Mouse (Mus musculus) ovary, postnatal 10 days (tissue): ENCODE measurements around the gene Chchd3.

Experiments
- DNase-seq: peaks from one replicate; pipeline ENCODE4 v3.0.0; 2022; ENCODE audit warnings: low spot score

The Chchd3 gene

DNA sequence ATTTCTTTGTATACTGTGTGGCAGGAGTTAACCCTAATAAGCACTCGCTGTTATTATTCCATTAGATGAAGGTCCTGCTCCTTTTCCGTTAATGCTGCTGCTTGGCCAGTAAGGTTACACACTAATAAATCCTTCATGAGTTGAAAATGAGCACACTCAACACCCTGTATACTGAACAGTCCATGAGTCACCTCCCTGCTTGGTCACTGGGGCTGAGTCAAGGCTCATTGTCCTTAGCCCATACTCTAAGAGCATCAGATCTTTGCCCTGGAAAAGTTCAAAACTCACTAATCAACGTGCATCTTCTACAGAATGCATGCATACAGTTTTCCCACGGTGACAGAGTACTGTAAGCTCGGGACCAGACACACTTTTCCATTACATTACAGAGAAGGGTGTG, 124.5 kb downstream of the Chchd3 start:
- DNase-seq: no peak

DNA sequence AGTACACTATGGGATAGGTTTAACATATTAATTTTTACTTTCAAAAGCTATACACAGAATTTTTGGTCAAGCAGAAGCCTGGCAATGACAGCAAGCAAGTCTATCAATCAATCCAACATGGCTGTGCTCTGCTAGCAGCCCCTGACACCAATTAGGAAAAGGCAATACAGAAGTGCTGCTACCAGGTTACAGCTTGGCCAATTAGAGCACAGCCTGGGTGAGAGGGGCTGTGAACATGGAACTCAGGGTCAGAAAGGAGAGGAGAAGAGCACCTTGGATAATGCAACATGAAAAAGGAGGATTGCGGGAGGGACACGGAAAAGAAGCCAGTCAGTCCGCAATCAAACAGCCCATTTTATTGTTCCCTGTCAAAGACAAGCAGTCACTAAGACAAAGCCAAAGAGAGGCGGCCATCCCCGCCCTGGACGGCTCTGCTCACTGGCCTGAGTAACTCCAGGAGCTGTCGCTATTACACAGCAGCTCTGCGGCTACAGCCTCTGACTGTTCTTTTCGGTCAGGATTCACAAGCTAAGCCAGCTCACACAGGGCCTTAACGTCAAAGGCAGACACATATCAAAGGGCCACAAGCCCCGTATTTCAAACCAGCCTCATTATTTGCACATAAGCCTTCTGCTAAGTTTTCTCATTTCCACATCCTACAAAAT, 128.8 kb downstream of the Chchd3 start:
- no peak for DNase-seq

DNA sequence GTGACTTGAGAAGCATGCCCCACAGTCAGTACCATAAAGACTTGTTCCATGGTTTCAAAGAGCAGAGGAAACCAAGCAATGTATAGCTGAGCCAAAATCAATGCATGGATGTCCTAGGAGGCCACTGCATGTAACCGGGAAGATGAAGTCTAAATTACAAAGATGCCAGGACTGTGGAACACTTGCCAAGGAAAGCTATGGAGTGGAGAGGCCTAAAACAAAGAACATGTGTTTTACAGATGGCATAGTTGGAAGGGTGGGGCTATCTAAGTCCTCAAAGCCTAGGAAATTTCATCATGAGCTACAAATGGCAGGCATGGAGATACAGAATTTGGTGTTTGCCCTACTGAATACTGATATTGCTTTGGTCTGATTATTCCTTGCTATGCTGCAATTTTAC, 137.7 kb downstream of the Chchd3 start:
- no peak for DNase-seq

DNA sequence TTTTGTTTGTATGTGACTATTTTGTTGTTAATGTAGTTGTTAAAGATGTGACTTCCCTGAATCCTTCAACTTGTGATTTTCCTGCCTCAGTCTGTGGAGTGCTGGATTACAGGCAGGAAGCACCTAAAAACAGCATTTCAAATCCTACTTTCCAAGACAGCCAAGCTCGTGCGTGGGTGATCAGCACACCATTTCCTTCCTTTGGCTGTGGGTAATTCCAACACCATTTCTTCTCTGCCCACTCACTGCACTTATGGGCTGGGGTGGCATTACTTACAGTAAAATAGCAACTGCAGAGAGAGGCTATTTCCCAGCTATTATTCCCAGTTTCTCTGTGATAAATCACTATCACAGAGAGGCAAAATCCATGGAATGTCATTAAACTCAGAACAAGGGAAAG, 140.0 kb downstream of the Chchd3 start:
- no peak for DNase-seq

DNA sequence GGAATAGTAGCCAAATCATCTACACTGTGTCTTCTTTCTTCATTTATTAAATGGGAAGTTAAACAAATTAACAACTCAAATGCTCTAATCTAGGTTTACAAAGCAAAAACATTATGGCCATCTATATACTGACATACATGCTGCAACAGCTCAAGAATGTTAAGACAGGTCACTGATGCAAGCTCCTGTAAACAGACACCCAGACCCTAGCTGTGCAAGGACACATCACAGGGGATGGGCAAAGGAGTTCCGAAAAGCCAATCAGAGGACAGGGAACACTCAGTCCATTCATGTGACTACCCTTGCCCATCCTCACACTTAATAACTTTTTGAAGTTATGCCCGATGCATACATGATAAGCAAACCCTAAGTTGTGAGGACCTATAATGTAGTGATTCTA, 149.4 kb downstream of the Chchd3 start:
- DNase-seq: no peak

DNA sequence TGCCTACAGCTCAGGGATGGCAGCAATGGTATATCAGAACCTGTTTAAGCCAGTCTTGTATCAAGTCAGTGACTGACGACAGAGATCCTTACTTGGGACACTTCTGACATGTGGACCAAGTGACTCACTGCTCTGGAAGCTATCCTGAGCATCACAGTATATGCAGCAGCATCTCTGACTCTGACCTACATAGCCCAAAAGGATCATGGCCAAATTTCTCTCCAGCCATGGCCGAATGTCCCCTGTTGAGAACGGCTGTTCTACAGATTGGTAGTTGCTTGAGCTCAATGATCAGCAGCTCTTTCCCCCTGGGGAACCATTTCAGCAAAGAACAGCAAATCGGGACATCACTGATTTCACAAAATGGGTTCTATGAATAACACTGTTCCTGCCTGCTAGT, 161.0 kb downstream of the Chchd3 start:
- DNase-seq: no peak

DNA sequence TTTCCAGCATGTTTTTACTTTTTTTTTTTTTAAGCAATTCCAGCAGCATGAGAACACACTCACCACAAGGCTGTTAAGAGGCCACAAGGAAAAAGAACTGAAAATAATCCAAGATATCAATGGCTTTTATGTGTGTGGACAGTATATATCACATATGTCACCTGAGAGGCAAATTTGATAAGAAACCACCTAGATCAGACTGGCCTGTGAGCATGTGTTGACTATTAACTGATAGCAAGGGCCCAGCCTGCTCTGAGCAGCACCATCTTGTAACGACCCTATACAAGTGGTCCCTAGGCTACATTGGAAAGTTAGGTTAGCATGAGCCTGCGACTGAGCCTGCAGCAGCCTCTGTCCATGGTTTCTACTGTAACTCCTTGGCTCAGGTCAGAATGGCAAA, 166.0 kb downstream of the Chchd3 start:
- no peak for DNase-seq

DNA sequence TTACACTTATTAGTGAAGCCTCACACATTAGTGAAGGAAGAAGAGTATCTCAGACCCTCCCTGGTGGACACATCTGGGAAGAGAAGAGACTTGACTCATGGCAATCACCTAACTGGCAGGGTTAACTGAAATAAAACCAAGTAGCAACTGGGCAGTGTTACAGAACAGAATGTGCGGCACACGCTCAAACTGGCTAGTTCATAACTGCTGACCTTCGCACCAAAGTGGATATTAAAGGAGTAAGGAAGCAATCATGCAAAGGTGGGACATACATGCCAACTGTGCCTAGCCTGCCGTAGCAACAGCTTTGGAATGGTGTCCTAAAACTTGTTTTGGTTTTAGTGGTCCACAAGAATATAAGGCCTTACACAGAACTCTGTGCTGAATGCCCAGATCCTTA, 169.3 kb downstream of the Chchd3 start:
- DNase-seq: no peak

DNA sequence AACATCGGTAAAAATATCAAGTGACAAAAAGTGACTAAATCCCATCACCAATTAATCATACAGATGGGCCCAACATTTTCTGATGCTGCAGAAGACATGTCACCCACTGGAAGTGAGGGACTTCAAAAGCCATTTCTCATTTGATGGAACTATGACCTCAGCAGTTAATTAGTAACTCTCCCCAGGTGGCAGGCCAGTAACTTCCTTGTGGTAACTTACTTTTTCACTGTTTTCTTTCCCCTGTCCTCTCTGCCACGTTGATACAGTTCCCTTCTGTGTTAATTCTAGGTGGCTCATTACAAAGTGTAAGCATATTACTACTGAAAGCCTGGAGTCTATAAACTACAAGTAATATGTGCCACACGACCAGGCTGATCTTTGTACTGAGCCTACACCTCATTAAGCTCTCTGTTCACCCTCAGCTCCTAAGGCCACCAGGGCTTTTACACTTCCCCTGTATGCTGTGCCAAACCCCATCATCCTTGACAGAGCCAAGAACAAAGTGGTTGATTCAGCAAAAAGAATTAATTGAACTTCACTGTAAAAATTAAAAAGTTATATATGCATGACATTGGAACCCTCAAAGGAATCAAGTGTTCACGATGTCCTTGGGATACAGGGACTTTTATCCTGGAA, 171.0 kb downstream of the Chchd3 start:
- no peak for DNase-seq

DNA sequence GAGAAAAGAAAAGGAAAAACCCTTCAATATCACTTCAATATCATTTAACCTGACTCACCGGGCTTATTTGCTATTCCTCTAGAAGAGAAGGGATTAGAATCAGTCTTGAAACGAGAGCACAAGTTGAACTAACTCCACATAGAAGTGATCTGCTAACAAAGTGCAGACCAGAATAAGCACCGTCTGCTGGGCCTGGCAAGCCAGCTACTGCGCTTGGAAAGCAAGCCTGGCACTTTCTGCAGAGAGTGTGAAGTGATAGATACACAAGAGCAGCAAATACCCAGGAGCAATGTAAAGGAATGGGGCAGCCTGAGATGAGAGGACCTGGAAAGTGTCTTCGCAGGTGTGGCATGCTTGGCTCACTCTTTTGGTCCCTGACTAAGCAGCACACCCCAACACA, 181.5 kb downstream of the Chchd3 start:
- DNase-seq: no peak

DNA sequence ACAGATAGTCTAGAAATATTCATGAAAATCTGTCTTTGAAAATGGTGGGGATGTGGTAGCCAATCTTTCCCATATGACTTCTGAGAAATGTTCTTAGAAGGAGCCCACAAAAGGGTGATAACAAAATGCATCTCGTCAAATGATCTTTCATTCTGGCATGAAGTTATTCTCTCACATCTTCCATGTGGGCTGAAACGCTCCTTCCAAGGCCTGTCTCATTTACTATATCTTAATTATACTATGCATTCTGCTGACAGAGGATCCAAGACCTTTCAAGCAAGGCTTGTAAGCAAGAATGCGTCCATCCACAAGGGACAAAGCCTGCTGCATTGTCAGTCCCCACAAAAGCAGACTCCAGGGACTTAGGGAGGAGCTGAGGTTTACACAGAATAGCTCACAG, 185.9 kb downstream of the Chchd3 start:
- no peak for DNase-seq

DNA sequence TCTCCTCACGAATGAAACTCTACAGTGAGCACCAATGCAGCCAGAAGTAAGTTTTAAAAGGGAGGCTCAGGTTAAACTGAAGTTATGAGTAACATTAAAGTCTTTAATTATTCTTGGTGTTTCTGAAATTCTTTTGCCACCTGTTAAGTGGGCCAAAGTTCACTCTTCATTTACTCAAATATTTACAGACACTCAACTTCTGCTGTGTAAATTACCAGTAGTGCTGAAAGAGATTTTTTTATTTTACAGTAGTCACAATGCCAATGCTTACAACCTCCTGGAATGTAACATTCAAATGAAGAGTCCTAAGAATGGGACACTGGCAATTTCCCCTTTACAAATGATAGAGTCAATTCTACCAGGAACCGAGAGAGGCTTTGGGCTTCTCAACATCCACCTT, 187.3 kb downstream of the Chchd3 start:
- DNase-seq: no peak

DNA sequence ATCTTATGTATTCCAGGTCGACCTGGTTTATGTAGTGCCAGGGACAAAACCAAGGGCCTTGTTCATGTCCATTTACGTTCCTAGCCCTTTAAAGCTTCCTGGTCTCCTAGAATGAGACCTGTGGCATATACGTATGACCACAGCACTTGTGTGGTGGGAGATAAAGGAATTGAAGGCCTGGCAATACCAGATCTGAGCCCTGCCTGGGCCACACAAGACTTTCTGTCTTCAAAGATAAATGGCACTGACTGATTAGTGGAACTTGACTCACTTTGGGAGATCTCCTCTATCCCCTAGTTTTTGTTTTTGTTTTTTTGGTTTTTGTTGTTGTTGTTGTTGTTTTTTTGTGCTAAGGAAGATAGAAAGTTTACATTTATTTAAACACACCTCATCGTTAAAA, 209.1 kb downstream of the Chchd3 start:
- no peak for DNase-seq

DNA sequence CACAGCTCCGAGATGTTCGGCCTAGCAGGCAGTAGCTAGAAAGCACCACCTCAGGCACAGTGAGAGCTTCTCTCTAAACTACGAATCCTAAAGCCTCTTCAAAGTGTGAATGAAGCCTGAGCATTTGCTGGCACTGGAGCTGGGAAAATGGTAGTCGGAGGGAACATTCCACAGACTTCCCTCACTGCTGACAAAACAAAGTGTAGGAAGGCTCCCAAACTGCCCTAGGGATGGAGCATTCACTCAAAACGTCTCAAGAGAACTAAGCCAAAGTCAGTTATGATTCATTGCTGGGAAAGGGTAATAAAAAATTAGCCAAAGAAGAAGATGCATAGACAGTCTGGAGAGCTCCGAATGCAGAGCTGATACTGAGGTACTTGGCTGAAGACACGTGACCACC, 211.1 kb downstream of the Chchd3 start:
- no peak for DNase-seq

DNA sequence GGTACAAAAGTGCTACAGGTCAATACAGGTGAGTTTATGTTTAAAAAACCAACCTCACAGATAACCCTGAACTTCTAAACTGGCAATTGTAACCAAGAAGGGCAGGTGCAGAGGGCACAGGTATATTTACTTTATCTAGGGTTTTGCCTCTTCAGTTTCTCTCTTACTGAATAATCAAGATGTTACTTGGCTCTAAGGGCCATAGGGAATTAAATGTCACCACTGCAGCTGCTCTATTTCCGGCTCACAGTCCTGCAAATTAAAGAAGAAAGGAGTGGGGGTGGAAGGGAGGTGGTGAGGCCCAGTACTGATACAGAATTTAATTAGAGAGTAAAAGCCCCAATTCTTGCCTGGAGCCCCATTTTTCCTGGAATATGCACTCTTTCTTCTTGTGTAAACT, 214.6 kb downstream of the Chchd3 start:
- DNase-seq: no peak

DNA sequence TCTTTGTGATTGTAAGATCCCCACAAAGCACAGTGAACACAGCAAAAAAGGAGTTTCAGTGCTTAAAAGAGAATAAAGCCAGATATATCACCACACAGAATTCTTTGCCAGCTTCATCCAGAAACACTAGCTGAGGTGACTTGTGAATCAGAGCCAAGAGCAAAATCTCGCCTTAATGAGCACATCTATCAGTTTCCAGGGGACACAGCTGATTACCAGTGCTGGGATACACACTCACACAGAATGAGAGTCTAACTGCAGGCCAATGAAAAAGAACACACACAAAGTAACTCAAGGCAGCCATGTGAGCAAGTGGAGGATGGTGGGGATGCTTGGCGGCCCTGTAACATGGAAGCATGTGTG, 222.1 kb downstream of the Chchd3 start:
- no peak for DNase-seq

DNA sequence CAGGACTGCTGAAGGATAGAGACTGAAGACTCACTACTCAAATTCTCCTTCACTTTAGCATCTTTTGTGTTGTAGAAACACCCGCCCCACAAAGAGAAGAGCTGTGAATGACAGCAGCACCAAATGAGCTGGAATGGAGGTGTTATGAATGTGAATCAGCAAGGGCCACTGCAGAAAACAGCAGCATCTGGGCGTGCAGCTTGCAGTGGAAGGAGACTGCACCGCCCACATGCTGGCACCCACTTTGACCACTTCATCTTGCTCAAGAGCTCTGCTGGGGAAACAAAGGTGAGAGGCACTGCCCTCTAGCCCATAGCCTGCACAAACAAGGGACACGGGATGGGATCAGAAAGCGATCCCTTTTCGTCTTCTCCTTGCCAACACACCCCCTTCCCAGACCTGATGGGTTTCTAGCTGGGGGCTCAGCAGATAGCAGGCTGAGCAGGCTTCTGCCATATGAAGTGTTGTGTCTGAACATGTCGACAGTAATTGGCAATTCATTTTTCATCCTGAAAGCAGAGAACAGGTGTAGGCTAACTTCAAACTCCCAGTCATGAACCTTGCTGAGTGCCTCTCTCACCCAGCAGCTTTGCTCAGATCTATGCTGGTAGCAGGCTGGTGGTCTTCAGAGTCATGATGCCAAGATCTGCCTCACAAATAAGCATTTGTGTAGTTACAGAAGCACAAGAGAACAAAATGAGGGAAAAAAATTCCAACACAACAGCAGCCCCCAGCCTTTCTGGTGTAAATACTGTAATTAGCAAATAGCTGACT, 222.7 kb downstream of the Chchd3 start:
- DNase-seq: no peak

DNA sequence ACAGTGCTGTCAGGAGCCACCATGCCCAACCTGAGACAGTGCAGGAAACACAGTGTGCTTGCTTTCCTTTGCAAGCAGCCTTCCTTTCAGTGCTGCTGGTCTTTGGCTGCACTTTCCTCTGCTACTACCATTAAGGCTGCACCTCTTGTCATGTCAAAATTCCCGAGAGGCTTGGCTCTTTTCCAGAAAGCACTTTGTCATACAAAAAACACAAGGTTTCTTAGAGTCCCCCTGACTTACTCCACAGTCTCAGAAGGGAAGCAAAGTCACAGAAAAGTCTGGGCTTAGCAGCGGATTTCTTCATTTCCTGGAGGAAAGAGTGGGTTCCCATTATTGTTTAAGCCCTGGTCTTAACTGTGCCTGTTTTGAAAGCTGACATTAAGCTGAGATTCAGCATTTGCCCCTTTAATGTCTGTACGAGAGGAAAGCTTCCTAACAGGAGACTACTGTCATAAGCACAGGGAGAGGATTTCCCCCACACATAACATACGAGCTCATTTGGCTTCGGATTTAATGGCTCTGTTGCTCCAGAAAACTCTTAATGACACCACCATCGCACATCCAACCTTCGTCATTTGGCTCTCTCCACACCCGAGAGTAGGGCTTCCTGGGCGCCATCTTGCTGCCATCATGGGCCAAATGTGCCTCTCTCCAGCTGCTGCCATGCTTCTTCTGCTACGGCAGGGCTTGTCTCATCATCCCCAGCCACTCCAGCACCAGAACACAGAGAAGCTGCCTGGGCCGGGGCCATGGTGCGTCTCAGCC, 236.0 kb downstream of the Chchd3 start:
- no peak for DNase-seq

DNA sequence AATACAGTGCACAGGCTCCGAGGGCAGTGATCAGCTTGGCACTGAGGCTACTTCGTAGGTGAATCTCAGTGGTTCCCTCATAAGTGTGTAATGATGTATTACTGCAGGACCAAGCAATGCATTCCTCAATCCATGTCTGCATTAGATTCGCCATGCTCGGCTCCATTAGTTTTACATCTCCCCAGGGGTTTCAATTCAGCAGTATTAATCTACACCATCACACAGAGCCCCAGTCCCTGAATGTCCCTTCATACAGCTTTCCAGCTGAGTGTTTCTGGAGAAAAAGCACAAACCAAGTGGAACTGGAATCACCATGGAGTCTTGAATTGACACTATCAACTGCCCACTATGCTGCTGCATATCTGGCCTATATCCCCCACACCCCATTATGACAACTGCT, 241.1 kb downstream of the Chchd3 start:
- no peak for DNase-seq

DNA sequence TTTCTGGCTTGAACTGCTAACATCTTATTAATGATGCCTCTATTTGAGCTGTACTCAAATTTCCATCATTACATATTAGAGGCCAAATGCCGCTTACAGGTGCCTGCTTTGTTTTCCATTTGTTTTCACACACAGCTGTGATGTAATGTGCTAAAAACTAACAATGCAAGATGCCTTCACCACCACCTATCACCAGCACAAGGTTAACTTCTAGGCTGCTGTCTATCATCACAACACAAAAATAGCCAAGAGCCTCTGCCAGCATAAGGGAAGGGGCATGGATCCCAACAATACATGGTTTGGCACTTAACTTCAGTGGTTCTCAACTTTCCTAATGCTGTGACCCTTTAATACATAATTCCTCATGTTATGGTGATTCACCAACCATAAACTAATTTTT, 251.3 kb downstream of the Chchd3 start:
- no peak for DNase-seq

DNA sequence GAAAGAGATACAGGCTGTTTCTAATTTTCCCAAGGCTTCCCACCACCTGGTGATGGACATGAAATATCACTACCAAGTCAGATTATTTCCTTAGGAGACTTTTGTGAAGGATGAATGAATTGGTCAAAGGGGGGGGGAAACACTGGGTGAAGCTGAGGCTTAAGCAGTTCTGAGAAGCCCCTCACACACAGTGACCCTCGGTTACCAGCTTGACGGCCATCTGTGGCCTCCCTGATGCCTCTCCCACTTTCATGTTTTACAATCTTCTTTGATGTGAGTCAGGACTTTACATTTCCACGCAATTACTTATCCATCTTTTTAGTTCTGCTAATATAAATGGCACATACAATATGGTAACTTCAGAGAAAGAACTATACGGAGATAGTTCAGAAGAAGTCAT, 252.3 kb downstream of the Chchd3 start:
- no peak for DNase-seq

DNA sequence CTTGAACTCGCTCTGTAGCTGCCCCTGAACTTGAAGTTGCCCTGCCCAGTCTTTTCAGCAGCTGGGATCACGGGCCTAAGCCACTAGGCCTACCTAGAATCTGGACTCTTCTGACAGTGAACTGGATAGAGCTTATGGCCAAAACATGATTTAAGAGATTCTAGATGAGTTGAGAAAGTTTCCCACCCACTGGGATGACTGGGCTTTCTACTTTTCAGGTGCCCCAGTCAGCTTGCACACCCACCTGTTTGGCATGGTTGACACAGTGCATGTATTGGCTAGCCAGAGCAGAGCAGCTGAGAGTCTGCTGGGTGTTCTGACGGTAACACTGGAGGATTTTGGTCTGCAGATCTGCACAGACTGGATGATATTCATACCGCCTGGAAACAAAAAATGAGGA, 256.4 kb downstream of the Chchd3 start:
- no peak for DNase-seq

DNA sequence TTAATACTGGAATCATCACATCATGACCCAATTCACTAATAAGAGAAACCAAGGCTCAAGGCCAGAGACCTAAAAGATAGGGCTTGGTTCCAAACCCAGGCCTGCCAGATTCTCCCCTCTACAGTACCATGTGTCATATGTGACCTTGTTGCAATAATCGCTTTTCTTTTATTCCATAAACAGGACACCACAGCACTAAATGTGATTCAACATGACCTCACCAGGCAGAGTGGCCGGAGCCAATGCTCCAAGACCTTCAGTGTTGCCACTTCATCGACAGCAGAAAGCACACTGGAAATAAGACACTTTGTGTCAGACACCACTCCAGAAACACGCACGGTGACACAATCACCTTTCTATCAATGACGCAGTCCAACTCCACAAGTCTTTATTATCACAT, 258.3 kb downstream of the Chchd3 start:
- no peak for DNase-seq
